Mouse (Mus musculus) myocyte (in vitro differentiated cells): ENCODE data around the gene Pgs1. TPM values are rescaled to one million over a fixed set of nuclear protein-coding genes. Genes with fewer than 3 reads are reported as not detected.
A peak's percentile ranks its signal among the peaks of the same experiment; 100 is the strongest.

Experiments used
- H3K27me3 ChIP-seq: one replicate; pipeline ENCODE4 v1.6.1; 2011; ENCODE audit not compliant: control insufficient read depth, insufficient read depth, insufficient read length
- H3K36me3 ChIP-seq: one replicate; pipeline ENCODE4 v1.6.1; 2011; ENCODE audit not compliant: control insufficient read depth, insufficient read depth
- H3K4me2 ChIP-seq: one replicate; pipeline ENCODE4 v1.6.1; 2011; ENCODE audit warnings: low read depth, control low read depth
- H3K4me3 ChIP-seq: one replicate; pipeline ENCODE4 v1.5.1; 2011; ENCODE audit warnings: mild to moderate bottlenecking, control low read depth, moderate library complexity
- H3K79me2 ChIP-seq: one replicate; pipeline ENCODE4 v1.6.1; 2011; ENCODE audit not compliant: control insufficient read depth, insufficient read depth
- H3ac ChIP-seq: one replicate; pipeline ENCODE4 v1.6.1; 2011; ENCODE audit not compliant: control insufficient read depth, insufficient read length
- CEBPB ChIP-seq: IDR thresholded peaks from 2 replicates; pipeline ENCODE4 v1.6.1; 2011; ENCODE audit warnings: mild to moderate bottlenecking, moderate library complexity; ENCODE audit not compliant: poor library complexity, insufficient read depth, severe bottlenecking
- E2F4 ChIP-seq: IDR thresholded peaks from one replicate; pipeline ENCODE4 v1.6.1; 2011; ENCODE audit warnings: mild to moderate bottlenecking, control low read depth, moderate library complexity; ENCODE audit not compliant: insufficient read depth
- MAX ChIP-seq: IDR thresholded peaks from one replicate; pipeline ENCODE4 v1.6.1; 2011; ENCODE audit warnings: low read depth, mild to moderate bottlenecking, control low read depth
- MYOD1 ChIP-seq, 3 experiments: IDR thresholded peaks; one replicate each; pipeline ENCODE4 v1.6.1; 2011; ENCODE audit warnings: control low read depth in 2 of 3, low read depth in 2 of 3, mild to moderate bottlenecking in 2 of 3, moderate library complexity in 1 of 3; ENCODE audit not compliant: insufficient read length in 2 of 3, control insufficient read depth in 1 of 3
- MYOG ChIP-seq, 3 experiments: IDR thresholded peaks; one replicate each; pipeline ENCODE4 v1.6.1; 2011; ENCODE audit warnings: control low read depth in 2 of 3, low read depth in 2 of 3, mild to moderate bottlenecking in 2 of 3; ENCODE audit not compliant: insufficient read length in 2 of 3, control insufficient read depth in 1 of 3, insufficient read depth in 1 of 3
- POLR2A ChIP-seq: IDR thresholded peaks from one replicate; pipeline ENCODE4 v1.6.1; 2011; ENCODE audit warnings: low read depth, mild to moderate bottlenecking, control low read depth, moderate library complexity; ENCODE audit not compliant: insufficient read length
- POLR2AphosphoS2 ChIP-seq: IDR thresholded peaks from one replicate; pipeline ENCODE4 v1.6.1; 2011; ENCODE audit warnings: low read depth, control low read depth; ENCODE audit not compliant: insufficient read length
- REST ChIP-seq: IDR thresholded peaks from one replicate; pipeline ENCODE4 v1.6.1; 2011; ENCODE audit warnings: mild to moderate bottlenecking, control low read depth, moderate library complexity; ENCODE audit not compliant: insufficient read depth, insufficient read length
- SRF ChIP-seq: IDR thresholded peaks from one replicate; pipeline ENCODE4 v1.6.1; 2011; ENCODE audit warnings: low read depth; ENCODE audit not compliant: control insufficient read depth, insufficient read length
- TCF12 ChIP-seq: IDR thresholded peaks from one replicate; pipeline ENCODE4 v1.6.1; 2011; ENCODE audit warnings: mild to moderate bottlenecking, control low read depth; ENCODE audit not compliant: poor library complexity, insufficient read depth, severe bottlenecking
- TCF3 ChIP-seq: IDR thresholded peaks from one replicate; pipeline ENCODE4 v1.6.1; 2011; ENCODE audit warnings: low read depth, control low read depth; ENCODE audit not compliant: insufficient read length
- USF1 ChIP-seq: IDR thresholded peaks from one replicate; pipeline ENCODE4 v1.6.1; 2011; ENCODE audit warnings: low read depth, mild to moderate bottlenecking, control low read depth, moderate library complexity
- polyA plus RNA-seq: library from polyadenylated mRNA; unstranded; fragments of >200 nt; fragmentation: generic; extraction: Trizol; gene quantifications from one replicate; pipeline ENCODE4 v1.2.1, GENCODE M21; 2012; ENCODE audit warnings: missing spikeins

The Pgs1 gene
- polyA plus RNA-seq, 1 experiment, result 61.6 TPM

DNA sequence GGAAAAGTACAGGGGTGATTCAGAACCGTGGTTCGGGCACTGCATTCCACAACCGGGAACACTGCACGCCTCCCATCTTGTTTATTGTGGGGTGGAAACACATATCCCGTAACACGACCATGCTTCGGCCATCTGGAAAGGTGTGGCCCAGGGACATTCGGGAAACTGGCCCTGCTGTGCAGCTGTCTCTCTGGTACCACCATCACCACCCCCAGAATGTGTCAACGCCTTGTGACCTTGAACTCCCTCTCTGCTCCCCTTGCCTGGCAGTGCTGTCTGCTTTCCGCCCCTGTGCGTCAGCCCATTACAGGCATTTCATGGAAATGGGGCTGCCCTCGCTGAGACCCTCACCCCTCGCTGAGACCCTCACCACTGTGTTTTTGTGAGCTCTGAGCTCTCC is 48.3 kb downstream of the Pgs1 start:
- H3K36me3 ChIP-seq, result no peaks in the 10 kb centered on the region
- no peak overlapping the region for H3ac ChIP-seq
- H3K4me2 ChIP-seq, result no peak overlapping the region
- no peaks in the 10 kb centered on the region for H3K27me3 ChIP-seq
- H3K79me2 ChIP-seq, result no peaks in the 10 kb centered on the region
- TF ChIP-seq POLR2A (no peak), TCF12 (peak; percentile 37), MYOD1 (IDR thresholded peaks at IDR 0.05; ENCODE audit: control insufficient read depth in 1 of 3, insufficient read length in 2 of 3, low read depth in 2 of 3) (peak in 2 of 3 experiments; percentile 68 to 97), MYOG (IDR thresholded peaks at IDR 0.05; ENCODE audit: control insufficient read depth in 1 of 3, insufficient read depth in 1 of 3, insufficient read length in 2 of 3, low read depth in 2 of 3) (peak; percentile 30 to 97 (median 56)), TCF3 (peak; percentile 68)
- H3K4me3 ChIP-seq, result no peak overlapping the region

DNA sequence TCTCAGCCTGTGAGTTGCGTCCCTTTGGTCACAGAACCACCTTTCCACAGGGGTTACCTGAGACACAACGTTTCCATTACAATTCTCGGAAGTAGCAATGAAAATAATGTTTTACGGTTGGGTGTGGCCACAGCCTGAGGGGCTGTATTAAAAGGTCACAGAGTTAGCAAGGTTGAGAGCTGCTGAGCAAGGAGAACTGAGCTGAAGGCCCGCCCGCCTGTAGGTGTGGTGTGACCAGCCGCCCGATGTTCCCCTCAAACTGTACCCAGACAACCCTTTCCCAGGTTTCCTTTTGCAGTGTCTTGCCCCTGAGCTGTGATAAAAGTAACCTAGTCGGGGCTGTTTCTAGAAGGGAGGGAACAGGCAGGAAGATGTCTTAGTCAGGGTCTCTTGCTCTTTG is 49.0 kb downstream of the Pgs1 start:
- no peaks in the 10 kb centered on the region for H3K79me2 ChIP-seq
- TF ChIP-seq TCF12, result no peak
- no peak for TF ChIP-seq CEBPB
- TF ChIP-seq POLR2AphosphoS2, result no peak
- no peak for TF ChIP-seq MYOD1 (IDR thresholded peaks at IDR 0.05; ENCODE audit: control insufficient read depth in 1 of 3, insufficient read length in 2 of 3, low read depth in 2 of 3)
- TF ChIP-seq REST, result no peak
- no peak for TF ChIP-seq TCF3
- TF ChIP-seq SRF, result no peak
- TF ChIP-seq POLR2A, result no peak
- no peak for TF ChIP-seq MAX
- no peak for TF ChIP-seq USF1
- no peak for TF ChIP-seq MYOG (IDR thresholded peaks at IDR 0.05; ENCODE audit: control insufficient read depth in 1 of 3, insufficient read depth in 1 of 3, insufficient read length in 2 of 3, low read depth in 2 of 3)
- no peak for TF ChIP-seq E2F4
- no peaks in the 10 kb centered on the region for H3K27me3 ChIP-seq
- no peak overlapping the region for H3ac ChIP-seq
- H3K4me2 ChIP-seq, result no peak overlapping the region
- no peak overlapping the region for H3K4me3 ChIP-seq
- H3K36me3 ChIP-seq, result no peaks in the 10 kb centered on the region

DNA sequence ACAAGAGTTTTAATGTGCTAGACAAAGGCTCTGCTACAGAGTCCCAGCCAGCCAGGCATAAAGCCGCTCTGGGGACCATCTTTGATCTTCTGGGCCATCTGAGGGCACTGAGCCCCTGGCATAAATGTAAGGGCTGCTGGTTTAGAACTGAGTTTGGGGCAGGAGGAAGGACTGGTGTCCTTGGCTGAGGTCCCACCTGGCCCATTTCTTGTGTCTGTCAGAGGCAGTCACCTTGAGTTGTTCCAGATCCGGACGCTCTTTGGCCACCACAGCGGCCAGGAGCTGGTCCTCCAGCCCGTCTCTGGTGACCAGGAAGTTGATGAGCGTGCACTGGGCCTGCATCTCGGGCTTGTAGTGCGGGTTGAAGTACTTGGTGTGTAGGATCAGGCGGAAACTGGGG is 56.7 kb downstream of the Pgs1 start:
- H3ac ChIP-seq, result no peak overlapping the region
- H3K4me2 ChIP-seq, result no peak overlapping the region
- TF ChIP-seq MYOD1 (IDR thresholded peaks at IDR 0.05; ENCODE audit: control insufficient read depth in 1 of 3, insufficient read length in 2 of 3, low read depth in 2 of 3), result no peak
- no peak for TF ChIP-seq CEBPB
- TF ChIP-seq REST, result no peak
- no peaks in the 10 kb centered on the region for H3K27me3 ChIP-seq
- no peaks in the 10 kb centered on the region for H3K36me3 ChIP-seq
- no peaks in the 10 kb centered on the region for H3K79me2 ChIP-seq
- H3K4me3 ChIP-seq, result no peak overlapping the region

DNA sequence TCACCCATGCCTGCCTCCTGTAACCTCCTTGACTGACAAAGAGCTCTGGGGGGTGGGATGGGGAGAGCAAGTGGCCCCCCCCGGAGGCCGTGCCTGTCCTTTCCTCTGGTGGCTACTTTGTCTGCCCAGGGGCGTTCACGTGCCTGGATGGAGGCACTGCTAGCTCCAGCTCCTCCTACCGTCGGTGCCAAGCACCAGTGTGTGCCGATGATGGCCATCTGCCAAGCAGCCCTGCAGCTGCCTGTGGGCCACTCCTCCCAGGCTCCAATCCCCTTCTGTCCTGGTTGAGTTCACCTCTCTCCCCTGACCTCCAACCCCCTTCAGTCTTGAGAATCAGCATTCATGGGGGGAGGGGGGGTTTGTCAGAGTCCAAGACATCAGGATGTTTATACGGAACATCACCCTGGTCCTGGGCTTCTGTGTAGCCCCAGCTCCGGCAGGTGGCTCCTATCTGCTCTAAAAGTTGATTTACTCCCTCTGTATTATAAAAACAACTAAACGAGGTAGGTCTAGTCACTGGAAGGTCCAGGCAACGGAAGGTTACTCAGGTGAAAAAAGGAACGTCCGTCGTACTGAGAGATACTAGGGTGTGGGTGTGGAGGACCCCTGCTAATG is 57.3 kb downstream of the Pgs1 start:
- Histone ChIP-seq H3K4me3 (no peak overlapping the region), H3K36me3 (no peaks in the 10 kb centered on the region), H3ac (no peak overlapping the region), H3K4me2 (no peak overlapping the region), H3K27me3 (no peaks in the 10 kb centered on the region), H3K79me2 (no peaks in the 10 kb centered on the region)
- peak in 1 of 3 experiments; percentile 63 for TF ChIP-seq MYOD1 (IDR thresholded peaks at IDR 0.05; ENCODE audit: control insufficient read depth in 1 of 3, insufficient read length in 2 of 3, low read depth in 2 of 3)
- TF ChIP-seq MYOG (IDR thresholded peaks at IDR 0.05; ENCODE audit: control insufficient read depth in 1 of 3, insufficient read depth in 1 of 3, insufficient read length in 2 of 3, low read depth in 2 of 3), result peak in 2 of 3 experiments; percentile 63 to 74
- TF ChIP-seq TCF3, result no peak

DNA sequence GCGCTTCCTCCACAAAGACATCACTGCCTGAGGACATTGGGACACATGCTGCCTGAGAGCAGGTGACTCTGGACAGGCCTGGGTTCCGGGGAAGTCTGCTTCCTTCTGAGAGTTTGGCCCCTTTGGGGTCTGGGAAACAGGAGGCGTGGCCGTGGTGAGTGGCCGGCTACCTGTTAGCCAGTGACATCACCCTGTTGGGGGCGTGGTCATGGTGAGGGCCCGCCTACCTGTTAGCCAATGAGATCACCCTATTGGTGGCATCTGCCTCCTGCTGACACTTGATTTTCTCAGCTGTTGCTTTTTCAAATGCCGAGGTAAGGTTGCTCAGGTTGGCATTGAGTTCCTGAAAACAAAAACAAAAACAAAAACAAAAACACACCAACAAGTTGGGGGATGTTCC is 63.5 kb downstream of the Pgs1 start:
- Histone ChIP-seq H3K4me2 (no peak overlapping the region), H3ac (no peak overlapping the region), H3K27me3 (peaks cover 5% of the 10 kb centered on the region), H3K36me3 (no peaks in the 10 kb centered on the region), H3K79me2 (no peaks in the 10 kb centered on the region), H3K4me3 (no peak overlapping the region)
- TF ChIP-seq TCF12 (no peak), MYOG (IDR thresholded peaks at IDR 0.05; ENCODE audit: control insufficient read depth in 1 of 3, insufficient read depth in 1 of 3, insufficient read length in 2 of 3, low read depth in 2 of 3) (no peak), POLR2A (no peak), CEBPB (no peak), MAX (no peak), MYOD1 (IDR thresholded peaks at IDR 0.05; ENCODE audit: control insufficient read depth in 1 of 3, insufficient read length in 2 of 3, low read depth in 2 of 3) (no peak), REST (no peak)
